8 mouse cellular contexts compared by ENCODE assay signal in the genomic region with DNA sequence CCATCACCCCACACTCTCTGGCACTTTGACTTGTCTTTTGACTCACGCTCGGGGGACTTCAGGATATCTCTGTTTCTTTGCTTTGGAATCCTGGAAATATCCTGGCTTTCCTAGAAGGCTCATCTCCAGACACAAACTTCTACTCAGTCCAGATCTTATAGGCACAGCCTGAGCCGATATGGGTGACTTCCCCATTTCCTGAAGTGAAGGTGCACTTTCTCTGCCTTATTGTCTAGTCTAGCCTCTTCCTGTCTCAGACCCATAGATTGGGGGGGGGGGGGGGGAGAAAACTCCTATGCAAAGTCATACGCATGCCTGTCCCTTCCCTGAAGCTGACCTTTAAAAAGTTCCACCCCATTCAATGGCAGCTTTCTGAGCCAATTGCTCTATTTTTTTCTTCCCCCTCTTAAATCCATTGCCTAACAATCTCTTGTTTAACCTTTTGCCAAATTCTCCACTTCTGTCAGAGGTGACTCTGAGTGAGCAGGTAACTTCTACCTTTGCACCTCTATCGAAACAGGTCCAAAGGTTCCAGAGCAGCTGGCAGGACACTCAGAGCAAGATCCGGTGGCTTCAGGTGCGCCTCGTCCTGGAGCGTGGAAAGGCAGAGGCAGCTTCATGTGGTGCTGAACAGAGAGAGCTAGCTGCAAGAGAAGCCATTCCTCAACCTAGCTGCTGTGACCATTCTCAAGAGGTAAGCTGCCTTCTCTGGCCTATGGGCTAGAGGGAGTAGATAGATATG. TPM values are rescaled to one million over a fixed set of nuclear protein-coding genes. Genes with fewer than 3 reads are reported as not detected.
A peak's percentile ranks its signal among the peaks of the same experiment; 100 is the strongest.
DNase-seq lines count a peak whose midpoint lies in the region; ATAC-seq lines count a peak whose summit lies in the region.

A gene (plus strand): TSS at position 556 of the 742 bp plus-strand sequence.

- H3K27me3 ChIP-seq in heart, embryonic 12.5 days (replicated peaks) = 0 out of 2 replicates have a peak, but pooled peaks cover 4% of the 10 kb centered on the region
- no peaks in the 10 kb centered on the region; the same call in 1 of the 2 replicates for H3K27me3 ChIP-seq in midbrain, embryonic 11.5 days (ENCODE audit: control insufficient read depth, insufficient read depth, low read length)

- H3K4me2 ChIP-seq in heart, embryonic 12.5 days = peak within 1 kb of the TSS; percentile 94
- H3K4me2 ChIP-seq in midbrain, embryonic 11.5 days = no peak within 1 kb of the TSS

- H3K4me3 ChIP-seq in heart, embryonic 12.5 days = no peak within 1 kb of the TSS
- no peak within 1 kb of the TSS for H3K4me3 ChIP-seq in midbrain, embryonic 11.5 days (ENCODE audit: low read depth, low read length)

- 85% methylated on average over 9 of the region's 9 CpGs for WGBS in heart, embryonic 12.5 days
- 95% methylated on average over 9 of the region's 9 CpGs for WGBS in midbrain, embryonic 11.5 days

- no peaks in the 10 kb centered on the region for H3K9me3 ChIP-seq in heart, embryonic 12.5 days (replicated peaks)
- no peaks in the 10 kb centered on the region for H3K9me3 ChIP-seq in midbrain, embryonic 11.5 days (ENCODE audit: control insufficient read depth, low read length)

- ATAC-seq in heart, embryonic 12.5 days (ENCODE audit: insufficient number of reproducible peaks, low FRiP score) = no peak
- no peak for ATAC-seq in midbrain, embryonic 11.5 days (ENCODE audit: low FRiP score)

- H3K9ac ChIP-seq in heart, embryonic 12.5 days = no peak within 1 kb of the TSS
- H3K9ac ChIP-seq in midbrain, embryonic 11.5 days (ENCODE audit: low read length) = no peak within 1 kb of the TSS

- peaks cover 14% of the 10 kb centered on the region; the same call in 1 of the 2 replicates for H3K4me1 ChIP-seq in heart, embryonic 12.5 days (replicated peaks)
- peaks cover 12% of the 10 kb centered on the region for H3K4me1 ChIP-seq in midbrain, embryonic 11.5 days (ENCODE audit: control insufficient read depth, insufficient read depth, low read length)

- H3K36me3 ChIP-seq in heart, embryonic 12.5 days = no peaks in the 10 kb centered on the region
- no peaks in the 10 kb centered on the region for H3K36me3 ChIP-seq in midbrain, embryonic 11.5 days (ENCODE audit: control insufficient read depth, insufficient read depth, low read length)

- peak; percentile 44 for DNase-seq in heart, adult 11 months
- DNase-seq in heart, adult 9 months (ENCODE audit: low spot score in 2 of 2) = no peak
- no peak for DNase-seq in adrenal gland, adult 8-10 months
- DNase-seq in kidney, postnatal 25 days = peak; percentile 21 to 53
- DNase-seq in midbrain, embryonic 11.5 days (ENCODE audit: low spot score, missing footprints) = no peak
- DNase-seq in cerebellum, adult 9-10 months = no peak
- DNase-seq in thymus, adult 18-20 months = no peak

- no peak within 1 kb of the TSS for H3K27ac ChIP-seq in heart, embryonic 12.5 days (ENCODE audit: poor library complexity, severe bottlenecking)
- H3K27ac ChIP-seq in midbrain, embryonic 11.5 days (ENCODE audit: low read depth, low read length) = no peak within 1 kb of the TSS

RNA-seq across cellular contexts. Expression of the gene that starts here (rescaled TPM):
- 100 to 1,000 TPM in 1 of 4 experiments, 10 to 100 TPM in 3; 47.1 to 132 (median 70.1) TPM for total RNA-seq in adrenal gland, adult 8-10 months (2022)
- 40.7 and 44.0 TPM in 2 replicates for polyA plus RNA-seq in heart, embryonic 12.5 days (2016; fragmentation: Nextera tagmentation; extraction: Ambion mirVana)
- polyA plus RNA-seq in midbrain, embryonic 11.5 days (2014; fragmentation: Nextera tagmentation; extraction: Ambion mirVana) = 17.3 and 18.1 TPM in 2 replicates

Comparison
In these comparisons a context has a peak if more than half of its experiments do, and no peak if none do; other contexts are left out.
1. DNase-seq: peak in heart, adult 11 months (single experiment) and kidney, postnatal 25 days (2 of 2); none in heart, adult 9 months (0 of 2), adrenal gland, adult 8-10 months (single experiment), midbrain, embryonic 11.5 days (single experiment), cerebellum, adult 9-10 months (single experiment) and thymus, adult 18-20 months (0 of 2).